Mouse (Mus musculus) heart, adult 2 months (tissue): ENCODE measurements around the gene Tm4sf5.
"Not testable (repeated sequence)": the region's sequence is repeated elsewhere in the genome, so short reads cannot be mapped to it uniquely, and the experiment has no call there.

ENCODE experiments used
- CTCF ChIP-seq: fragments of 200-600 bp; IDR thresholded peaks from 2 replicates; pipeline ENCODE4 v1.8.1; 2022; ENCODE audit warnings: antibody characterized with exemption, mild to moderate bottlenecking, moderate library complexity
- EP300 ChIP-seq: fragments of 200-500 bp; IDR thresholded peaks from 2 replicates; pipeline ENCODE4 v1.6.1; 2011; ENCODE audit warnings: low read depth, low read length, control low read depth; ENCODE audit not compliant: insufficient read depth
- POLR2A ChIP-seq: fragments of 200-500 bp; IDR thresholded peaks from 2 replicates; pipeline ENCODE4 v1.6.1; 2011; ENCODE audit warnings: mild to moderate bottlenecking, low read depth, low read length, control low read depth; ENCODE audit not compliant: insufficient read depth

DNA sequence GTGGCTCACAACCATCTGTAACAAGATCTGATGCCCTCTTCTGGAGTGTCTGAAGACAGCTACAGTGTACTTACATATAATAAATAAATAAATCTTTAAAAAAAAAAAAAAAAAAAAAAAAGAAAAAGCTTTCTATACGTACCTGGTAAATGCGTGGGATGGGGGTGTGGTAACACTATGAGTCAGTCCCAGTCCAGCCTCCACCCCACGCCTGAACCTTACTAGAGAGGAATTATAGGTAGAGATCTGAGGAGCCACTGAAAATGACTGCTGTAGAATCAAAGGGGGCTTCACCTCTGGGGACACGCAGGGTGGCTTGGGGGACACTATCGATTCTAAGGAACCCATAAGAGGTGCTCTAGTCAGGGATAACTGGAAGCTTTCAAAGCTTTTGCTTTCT is 31.8 kb upstream of the Tm4sf5 start:
- not testable (repeated sequence) for TF ChIP-seq CTCF, POLR2A, EP300
